Mouse (Mus musculus) cerebellum, adult 11 months (tissue): Measurements from ENCODE around the gene Gdf2.

ENCODE experiments used
- DNase-seq: peaks from one replicate; pipeline ENCODE4 v3.0.0; 2022

Gdf2 gene

GRCm38 (mm10) chr14:33940739-33941138, at the start of gene Gdf2:
Gene Gdf2 (plus strand): TSS chr14:33941039.
- no peak for DNase-seq

DNA sequence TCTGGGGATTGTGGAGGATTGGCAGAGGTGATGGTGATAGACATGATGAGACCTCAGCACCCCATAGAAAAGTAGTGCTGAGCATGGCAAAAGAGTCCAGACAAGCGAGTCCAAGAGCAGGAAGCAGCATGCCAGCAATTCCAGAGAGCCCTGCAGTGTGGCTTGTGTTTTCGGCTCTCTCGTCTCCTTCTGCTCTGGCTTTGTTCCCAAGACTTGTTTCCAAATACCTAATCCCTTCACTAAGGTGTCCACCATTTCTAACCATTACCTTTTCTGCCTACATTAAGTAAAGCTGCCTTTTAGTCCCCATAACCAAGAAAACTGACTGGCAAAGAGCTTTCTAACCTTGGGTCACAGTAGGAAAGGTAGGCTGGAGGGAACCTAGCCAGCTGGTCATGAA, 49.3 kb upstream of the Gdf2 start:
- DNase-seq, result no peak

- no peak for DNase-seq
These were observed 45.1 kb upstream of the Gdf2 start for GRCm38 (mm10) chr14:33895777-33896176.

GRCm38 (mm10) chr14:33896628-33897300, 44.1 kb upstream of the Gdf2 start:
- no peak for DNase-seq

GRCm38 (mm10) chr14:33902783-33903182, 38.1 kb upstream of the Gdf2 start:
- DNase-seq, result no peak

GRCm38 (mm10) chr14:33903199-33903598, 37.6 kb upstream of the Gdf2 start:
- no peak for DNase-seq

GRCm38 (mm10) chr14:33904851-33905250, 36.0 kb upstream of the Gdf2 start:
- DNase-seq, result no peak

DNA sequence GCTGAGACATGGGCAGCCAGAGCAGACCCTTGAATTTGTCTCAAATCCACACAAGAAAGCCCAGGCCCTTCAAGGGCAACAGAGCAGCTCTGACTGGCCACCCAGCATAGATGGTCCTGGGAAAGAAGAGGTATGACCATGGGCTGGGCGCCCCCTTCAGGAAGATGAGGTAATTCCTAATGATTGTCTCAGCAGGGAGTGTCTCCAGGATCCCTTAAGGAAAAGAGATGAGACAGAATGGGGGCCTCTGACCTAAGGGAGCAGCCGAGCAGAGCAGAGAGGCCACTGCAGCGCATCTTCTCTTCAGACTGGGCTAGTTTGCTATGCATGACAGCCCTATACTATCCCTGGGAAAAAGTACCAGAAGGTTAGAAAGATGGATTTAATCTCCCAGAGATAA, 27.1 kb upstream of the Gdf2 start:
- DNase-seq, result no peak

- no peak for DNase-seq
These were observed 26.6 kb upstream of the Gdf2 start for GRCm38 (mm10) chr14:33914206-33914605.

GRCm38 (mm10) chr14:33920727-33921559, 19.9 kb upstream of the Gdf2 start:
- no peak for DNase-seq

DNA sequence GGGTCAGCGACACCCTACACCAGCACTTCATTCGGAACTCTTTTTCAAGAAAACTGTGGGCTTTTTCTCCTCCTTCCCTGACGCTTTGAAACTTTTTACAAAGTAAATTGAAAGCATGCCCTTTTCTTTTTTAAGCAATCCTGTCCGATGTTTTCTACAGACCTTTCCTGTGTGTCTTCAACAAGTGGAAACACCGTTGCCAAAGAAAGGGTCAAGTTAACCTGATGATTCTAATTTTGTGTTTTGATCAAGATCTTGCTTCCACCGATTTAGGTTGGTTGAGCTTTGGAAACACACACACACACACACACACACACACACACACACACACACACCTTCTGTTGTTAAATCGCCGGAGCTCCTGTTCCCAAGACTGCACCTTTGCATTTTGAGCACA, 18.1 kb upstream of the Gdf2 start:
- DNase-seq, result no peak

GRCm38 (mm10) chr14:33923168-33924070, 17.4 kb upstream of the Gdf2 start, which contains the start of gene Gdf10:
Gene Gdf10 (plus strand): TSS chr14:33923587.
- no peak for DNase-seq

GRCm38 (mm10) chr14:33931853-33932252, 9.0 kb upstream of the Gdf2 start:
- DNase-seq, result no peak

DNA sequence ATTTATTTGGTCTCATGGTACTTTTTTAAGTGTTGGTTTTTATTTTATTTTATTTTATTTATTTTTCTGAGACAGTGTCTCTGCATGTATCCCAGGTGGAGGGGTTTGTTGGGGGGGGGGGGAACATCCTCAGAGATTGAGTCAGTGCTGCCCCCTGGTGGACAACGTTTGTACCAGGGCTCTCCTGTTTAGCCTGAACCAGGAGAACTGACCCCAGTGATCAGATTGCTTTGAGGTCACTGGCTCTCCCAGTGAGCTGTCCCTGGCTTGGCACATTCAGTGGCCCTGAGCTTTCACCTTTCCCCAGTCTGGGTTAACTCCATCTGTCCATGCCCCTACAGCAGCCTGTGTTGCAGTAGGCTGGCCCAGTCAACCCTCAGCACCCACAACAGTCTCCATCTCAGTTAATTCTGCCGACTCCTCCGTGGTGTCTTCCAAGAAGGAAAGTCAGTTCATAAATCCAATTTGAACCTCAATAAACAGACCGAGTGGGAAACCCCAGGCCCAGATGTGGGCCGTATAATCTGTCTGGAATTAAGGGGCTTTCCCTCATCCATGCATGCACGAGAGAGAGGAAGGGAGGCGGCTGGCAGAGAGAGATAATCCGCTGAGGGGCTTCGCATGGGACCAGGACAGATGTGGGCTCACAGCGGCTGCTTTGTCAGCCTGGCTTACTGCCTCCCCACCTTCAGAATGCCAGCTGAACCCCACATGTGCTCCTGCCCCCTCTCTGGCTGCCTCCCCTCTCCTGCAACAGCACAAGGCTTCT, 7.7 kb upstream of the Gdf2 start:
- DNase-seq, result peak; percentile 28

GRCm38 (mm10) chr14:33933778-33934317, 7.0 kb upstream of the Gdf2 start:
- DNase-seq, result no peak

DNA sequence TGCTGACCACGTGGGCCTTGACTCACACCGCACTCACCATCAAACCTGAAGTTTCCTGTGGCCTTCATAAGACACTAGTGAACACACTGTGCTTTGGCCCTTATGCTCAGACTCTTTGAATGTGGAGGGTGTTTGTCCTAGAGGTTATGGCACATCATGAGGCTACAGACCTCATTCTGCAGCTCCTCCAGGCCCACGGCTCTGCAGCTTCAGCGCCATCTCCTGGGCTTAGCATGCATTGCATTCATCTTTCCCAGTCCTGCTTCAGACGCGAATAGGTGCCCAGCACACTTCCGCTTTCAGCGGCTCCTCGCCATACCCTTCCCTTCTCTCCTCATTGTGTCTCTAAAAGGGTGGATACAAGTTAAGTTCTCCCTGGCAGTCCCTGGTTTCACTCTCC, 1.7 kb upstream of the Gdf2 start:
- DNase-seq, result peak; percentile 56

- no peak for DNase-seq
These were observed 1.4 kb downstream of the Gdf2 start for GRCm38 (mm10) chr14:33942222-33942621.

GRCm38 (mm10) chr14:33946125-33946524, 5.3 kb downstream of the Gdf2 start:
- no peak for DNase-seq

DNA sequence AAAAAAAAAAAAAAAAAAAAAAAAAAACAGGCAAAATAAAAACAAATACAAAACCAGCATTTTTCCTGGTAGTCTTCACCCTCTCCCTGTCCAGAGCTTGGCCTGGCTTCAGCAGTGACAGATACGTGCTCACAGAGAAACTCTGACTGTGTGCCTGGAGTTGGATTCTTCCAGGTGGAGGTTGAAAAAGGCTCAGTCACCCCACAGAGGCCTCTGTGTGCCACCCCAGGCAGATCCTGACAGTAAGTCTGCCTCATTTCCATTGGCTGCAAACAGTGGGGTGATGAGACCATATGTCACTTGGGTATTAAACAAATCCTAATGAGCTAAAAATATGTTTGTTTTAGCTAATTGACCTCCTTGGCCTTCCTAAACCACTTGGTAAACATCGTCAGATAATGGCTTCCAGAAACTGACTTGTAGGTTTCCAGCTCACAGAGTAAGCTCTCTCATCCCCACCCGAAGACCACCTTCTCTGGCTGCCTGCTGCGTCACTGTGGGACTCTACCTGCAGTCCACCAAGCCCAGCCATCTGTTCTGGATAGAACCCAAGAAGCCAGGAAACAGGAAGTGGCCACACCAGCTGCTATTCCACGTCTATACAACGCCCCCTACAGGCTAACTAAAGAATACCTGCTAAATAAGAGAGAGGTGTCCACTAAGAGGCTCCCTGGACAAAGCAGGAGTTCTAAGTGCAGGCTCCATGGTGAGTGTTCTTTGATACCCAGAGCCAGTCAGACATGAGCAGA, 11.6 kb downstream of the Gdf2 start:
- DNase-seq, result peak; percentile 37

- DNase-seq, result no peak
These were observed 12.9 kb downstream of the Gdf2 start, which contains the start of gene Rbp3 for GRCm38 (mm10) chr14:33953761-33954160. Gene Rbp3 (plus strand): TSS chr14:33954003.

DNA sequence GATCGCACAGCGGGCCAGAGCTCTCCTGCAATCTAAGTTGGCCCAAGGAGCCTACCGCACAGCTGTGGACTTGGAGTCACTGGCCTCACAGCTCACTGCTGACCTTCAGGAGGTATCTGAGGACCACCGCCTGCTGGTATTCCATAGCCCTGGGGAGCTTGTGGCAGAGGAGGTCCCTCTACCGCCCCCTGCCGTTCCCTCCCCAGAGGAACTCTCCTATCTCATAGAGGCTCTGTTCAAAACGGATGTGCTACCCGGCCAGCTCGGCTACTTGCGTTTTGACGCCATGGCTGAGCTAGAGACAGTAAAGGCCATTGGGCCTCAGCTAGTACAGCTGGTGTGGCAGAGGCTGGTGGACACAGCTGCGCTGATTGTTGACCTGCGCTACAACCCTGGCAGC, 15.2 kb downstream of the Gdf2 start:
- no peak for DNase-seq
